Mouse (Mus musculus): ENCODE measurements around the gene Fam136a.

DNA sequence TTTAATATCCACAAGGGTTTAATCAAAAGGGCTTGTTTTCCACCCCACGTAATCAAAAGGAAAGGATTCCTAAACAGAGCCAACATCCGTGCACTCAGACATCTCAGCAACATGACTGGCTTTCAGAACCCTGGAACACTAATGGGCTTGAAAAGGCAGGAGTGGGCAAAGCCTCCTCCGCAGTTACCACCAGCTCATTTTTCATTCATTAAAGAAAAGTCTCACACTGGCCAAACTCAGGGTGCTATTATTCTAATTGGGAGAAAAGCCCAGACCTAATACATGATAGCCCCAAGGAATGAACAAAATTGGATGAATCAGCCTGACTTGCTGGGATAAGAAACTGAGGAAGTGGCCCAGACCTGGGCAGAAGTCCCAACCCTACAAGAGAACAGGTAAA lies 41.0 kb upstream of the Fam136a start:
- no peak for TF ChIP-seq CTCF (conservative IDR thresholded peaks at IDR 0.05; ENCODE audit: low read length)
- TF ChIP-seq POU5F1 (IDR thresholded peaks at IDR 0.05; ENCODE audit: borderline replicate concordance, low read length): no peak

Data from E14TG2a.4 (cell line).